Mouse (Mus musculus) hindbrain, embryonic 16.5 days (tissue): ENCODE measurements around the gene Lars2. TPM values are rescaled to one million over a fixed set of nuclear protein-coding genes. Genes with fewer than 3 reads are reported as not detected.
"Not testable (repeated sequence)": the region's sequence is repeated elsewhere in the genome, so short reads cannot be mapped to it uniquely, and the experiment has no call there.

ENCODE experiments used
- ATAC-seq: fragments of 200-750 bp; cut with Nextera tagmentation; 2 replicates; pipeline ENCODE4 v1.8.0; 2017; ENCODE audit warnings: moderate TSS enrichment, moderate library complexity
- H3K27ac ChIP-seq: fragments of 300-500 bp; sonication (generic); 2 replicates; pipeline ENCODE4 v1.5.1; 2014; ENCODE audit warnings: low read depth, mild to moderate bottlenecking, control low read depth, low read length, moderate library complexity
- H3K27me3 ChIP-seq: fragments of 300-500 bp; sonication (generic); replicated peaks from 2 replicates; pipeline ENCODE4 v1.6.1; 2014; ENCODE audit warnings: low read length; ENCODE audit not compliant: control insufficient read depth, insufficient read depth
- H3K36me3 ChIP-seq: fragments of 300-500 bp; sonication (generic); 2 replicates; pipeline ENCODE4 v1.6.1; 2014; ENCODE audit warnings: mild to moderate bottlenecking, low read length, moderate library complexity, mixed read lengths; ENCODE audit not compliant: control insufficient read depth, insufficient read depth
- H3K4me1 ChIP-seq: fragments of 300-500 bp; sonication (generic); 2 replicates; pipeline ENCODE4 v1.6.1; 2014; ENCODE audit warnings: low read depth, low read length; ENCODE audit not compliant: control insufficient read depth, insufficient read depth
- H3K4me2 ChIP-seq: fragments of 300-500 bp; sonication (generic); 2 replicates; pipeline ENCODE4 v1.6.1; 2014; ENCODE audit warnings: mild to moderate bottlenecking, low read length, control low read depth, moderate library complexity
- H3K4me3 ChIP-seq: fragments of 300-500 bp; sonication (generic); 2 replicates; pipeline ENCODE4 v1.5.1; 2014; ENCODE audit warnings: mild to moderate bottlenecking, low read length, control low read depth, moderate library complexity
- H3K9ac ChIP-seq: fragments of 300-500 bp; sonication (generic); 2 replicates; pipeline ENCODE4 v1.6.1; 2014; ENCODE audit warnings: low read depth, mild to moderate bottlenecking, control low read depth, low read length, moderate library complexity
- H3K9me3 ChIP-seq: fragments of 300-500 bp; sonication (generic); 2 replicates; pipeline ENCODE4 v1.6.1; 2014; ENCODE audit warnings: mild to moderate bottlenecking, low read length, moderate library complexity; ENCODE audit not compliant: control insufficient read depth
- WGBS: fragments of 180-500 bp; shearing (Covaris S2); extraction: QIAGEN DNeasy Blood & Tissue Kit; methylation state at CpG from one replicate; pipeline ENCODE4 v1.1.7; 2014; 5-methylcytosine and 5-hydroxymethylcytosine counted together
- polyA plus RNA-seq: library from polyadenylated mRNA; unstranded; fragments of >200 nt; fragmentation: Nextera tagmentation; extraction: Ambion mirVana; gene quantifications from 2 replicates; pipeline ENCODE4 v1.2.1, GENCODE M21; 2015

Lars2 gene
- polyA plus RNA-seq, result 557 and 610 TPM in 2 replicates

DNA sequence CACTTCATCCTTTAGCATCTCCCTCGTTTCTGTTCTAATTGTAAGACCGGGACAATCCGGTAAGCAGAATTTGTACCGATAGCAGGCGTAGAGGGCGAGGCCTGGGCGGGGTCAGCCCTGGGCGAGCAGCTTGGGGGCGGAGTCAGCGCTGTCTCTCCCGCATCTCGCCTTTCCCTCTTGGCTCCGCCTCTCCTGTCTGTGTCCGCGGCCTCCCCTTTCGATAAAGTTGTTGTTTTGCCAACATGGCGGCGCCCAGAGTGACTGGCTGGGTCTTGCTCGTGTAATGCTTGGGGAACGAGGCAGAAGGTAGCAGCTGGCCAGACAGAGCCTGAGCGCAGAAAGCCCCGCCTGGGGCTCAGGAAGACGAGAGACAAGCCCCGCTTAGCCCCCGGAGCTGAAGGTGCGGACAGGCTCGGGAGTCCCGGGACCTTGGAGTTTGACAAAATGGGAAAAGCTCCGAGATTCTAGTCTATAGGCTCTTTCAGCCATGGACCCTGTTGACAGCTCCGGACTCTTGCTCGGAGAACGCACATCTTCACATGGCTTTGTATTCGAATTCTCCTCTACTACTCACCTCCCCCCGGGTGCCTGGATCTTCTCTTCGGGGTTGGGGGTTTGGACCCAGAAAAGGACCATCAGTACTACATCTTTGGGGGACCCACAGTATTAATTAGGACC lies at the start of gene Lars2:
Gene Lars2, plus strand, starts transcription at position 220 of the 678 bp plus-strand sequence.
- ATAC-seq, result peak; percentile 99
- Histone ChIP-seq H3K4me1 (peaks cover 11% of the 10 kb centered on the region), H3K9ac (peak within 1 kb of the TSS; percentile 84), H3K4me2 (peak within 1 kb of the TSS; percentile 88), H3K36me3 (no peaks in the 10 kb centered on the region; the same call in 1 of the 2 replicates), H3K9me3 (no peaks in the 10 kb centered on the region), H3K27me3 (no peaks in the 10 kb centered on the region), H3K27ac (peak within 1 kb of the TSS; percentile 90), H3K4me3 (peak within 1 kb of the TSS; percentile 76)
- 0% methylated on average over 35 of the region's 35 CpGs for WGBS

DNA sequence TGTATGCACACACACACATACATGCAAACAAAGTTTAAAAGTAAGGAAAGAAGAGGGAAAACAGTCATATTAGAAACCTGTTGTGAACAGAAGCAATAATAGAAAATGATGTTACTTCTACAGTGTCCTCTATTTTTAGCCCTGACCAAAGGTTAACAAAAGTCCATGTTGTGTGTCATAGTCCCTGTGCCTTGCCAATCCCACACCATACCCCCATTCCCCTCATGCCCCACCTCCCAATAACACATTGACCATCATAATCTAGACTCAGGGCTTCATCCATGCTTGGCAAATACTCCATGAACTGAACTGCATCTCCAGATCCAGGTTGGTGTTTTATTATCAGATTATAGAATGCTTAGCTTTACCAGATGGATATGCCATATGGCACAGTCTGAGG lies 40.6 kb upstream of the Lars2 start:
- ATAC-seq, result no peak
- Histone ChIP-seq H3K4me3 (no peak overlapping the region), H3K36me3 (no peaks in the 10 kb centered on the region), H3K27me3 (no peaks in the 10 kb centered on the region), H3K4me1 (no peaks in the 10 kb centered on the region), H3K9me3 (no peaks in the 10 kb centered on the region), H3K4me2 (no peak overlapping the region), H3K9ac (no peak overlapping the region), H3K27ac (no peak overlapping the region)

DNA sequence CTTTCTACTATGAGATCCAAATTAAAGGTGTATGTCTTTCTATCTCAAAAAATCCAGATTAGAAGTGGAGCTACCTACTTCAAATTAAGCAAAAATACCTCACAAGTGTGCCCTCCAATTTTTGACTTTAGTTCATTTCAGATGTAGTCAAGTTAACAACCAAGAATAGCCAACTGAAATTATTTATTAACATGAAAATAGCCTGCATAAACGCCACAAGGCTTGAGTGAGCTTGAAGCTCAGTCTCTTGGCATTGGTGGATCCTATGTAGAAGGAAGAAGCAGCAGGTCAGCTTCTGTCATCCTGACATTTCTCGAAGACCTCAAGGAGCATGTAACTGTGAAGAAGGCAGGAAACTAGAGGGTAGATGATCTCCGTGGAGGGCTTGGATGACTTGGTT lies 38.4 kb upstream of the Lars2 start:
- H3K4me2 ChIP-seq, result no peak overlapping the region
- H3K9me3 ChIP-seq, result no peaks in the 10 kb centered on the region
- H3K27me3 ChIP-seq, result no peaks in the 10 kb centered on the region
- H3K4me3 ChIP-seq, result no peak overlapping the region
- no peaks in the 10 kb centered on the region for H3K4me1 ChIP-seq
- no peak for ATAC-seq
- no peak overlapping the region for H3K27ac ChIP-seq
- 88% methylated on average over 3 of the region's 3 CpGs for WGBS
- H3K9ac ChIP-seq, result no peak overlapping the region
- H3K36me3 ChIP-seq, result no peaks in the 10 kb centered on the region

DNA sequence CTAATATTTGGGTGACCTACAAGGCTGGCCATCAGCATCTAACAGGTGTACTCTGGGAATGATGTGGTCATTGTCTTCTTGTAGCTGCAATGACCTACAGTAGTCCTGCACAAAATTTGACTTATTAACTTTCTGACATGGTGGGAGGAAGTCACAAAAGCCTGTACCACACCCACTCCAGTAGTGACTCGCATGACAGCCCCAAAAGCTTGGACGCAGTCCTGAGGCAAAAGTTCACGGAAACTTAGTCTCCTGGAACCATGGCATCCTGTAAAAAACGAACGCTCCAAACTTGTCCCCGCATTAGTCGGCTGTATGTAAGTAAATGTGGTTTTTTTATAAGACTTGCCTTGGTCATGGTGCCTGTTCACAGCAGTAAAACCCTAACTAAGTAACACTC lies 36.9 kb upstream of the Lars2 start:
- Histone ChIP-seq H3K36me3 (no peaks in the 10 kb centered on the region), H3K27ac (no peak overlapping the region), H3K4me2 (no peak overlapping the region), H3K4me3 (no peak overlapping the region), H3K4me1 (no peaks in the 10 kb centered on the region), H3K9me3 (no peaks in the 10 kb centered on the region), H3K9ac (no peak overlapping the region), H3K27me3 (no peaks in the 10 kb centered on the region)
- no peak for ATAC-seq
- WGBS, result 95% methylated on average over 7 of the region's 7 CpGs

DNA sequence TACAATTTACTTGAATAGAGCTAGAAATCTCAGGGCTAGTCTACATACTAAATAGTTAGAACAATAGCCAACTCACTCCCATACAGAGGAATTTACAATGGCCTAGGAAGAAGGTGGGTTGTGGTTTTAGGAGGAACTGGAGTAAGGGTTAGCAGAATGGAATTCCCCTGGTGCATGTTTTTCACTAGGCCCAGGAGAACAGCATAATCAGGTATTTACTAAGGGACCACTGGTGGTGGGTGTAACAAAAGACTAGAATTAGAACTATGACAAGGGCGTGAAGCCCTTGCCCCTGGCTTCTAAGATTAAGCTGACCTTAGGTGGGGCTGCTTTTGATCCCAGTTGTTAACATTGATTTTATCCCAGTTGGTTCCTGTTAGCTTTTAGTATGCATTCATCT lies 36.5 kb upstream of the Lars2 start:
- not testable (repeated sequence) for H3K9me3 ChIP-seq, H3K9ac ChIP-seq, H3K36me3 ChIP-seq, H3K4me2 ChIP-seq, H3K27me3 ChIP-seq, ATAC-seq, H3K4me1 ChIP-seq, H3K4me3 ChIP-seq, H3K27ac ChIP-seq
- 75% methylated on average over 1 of the region's 1 CpGs for WGBS

DNA sequence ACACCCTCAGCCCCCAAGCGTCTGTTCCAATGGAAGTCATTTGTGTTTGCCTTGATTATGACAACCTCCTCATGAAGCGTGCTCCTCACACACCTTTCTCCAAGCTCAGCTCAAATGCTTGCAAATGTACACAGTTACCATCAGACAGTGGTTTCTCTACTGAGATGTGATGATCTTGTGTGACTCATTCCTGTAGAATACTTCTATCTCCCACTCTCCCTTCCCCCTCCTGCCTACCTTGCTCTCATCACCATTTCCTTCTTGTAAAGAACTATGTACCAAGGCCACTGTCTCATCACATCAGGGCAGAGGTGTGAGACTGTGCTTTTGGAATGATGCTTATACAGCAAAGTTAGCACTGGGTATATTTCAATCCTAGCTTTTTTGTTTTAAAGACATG lies 33.2 kb upstream of the Lars2 start:
- WGBS, result 93% methylated on average over 2 of the region's 2 CpGs
- Histone ChIP-seq H3K4me1 (no peaks in the 10 kb centered on the region; the same call in 1 of the 2 replicates), H3K27ac (no peak overlapping the region), H3K9ac (no peak overlapping the region), H3K36me3 (no peaks in the 10 kb centered on the region), H3K4me3 (no peak overlapping the region), H3K9me3 (no peaks in the 10 kb centered on the region), H3K27me3 (no peaks in the 10 kb centered on the region), H3K4me2 (no peak overlapping the region)
- ATAC-seq, result no peak

DNA sequence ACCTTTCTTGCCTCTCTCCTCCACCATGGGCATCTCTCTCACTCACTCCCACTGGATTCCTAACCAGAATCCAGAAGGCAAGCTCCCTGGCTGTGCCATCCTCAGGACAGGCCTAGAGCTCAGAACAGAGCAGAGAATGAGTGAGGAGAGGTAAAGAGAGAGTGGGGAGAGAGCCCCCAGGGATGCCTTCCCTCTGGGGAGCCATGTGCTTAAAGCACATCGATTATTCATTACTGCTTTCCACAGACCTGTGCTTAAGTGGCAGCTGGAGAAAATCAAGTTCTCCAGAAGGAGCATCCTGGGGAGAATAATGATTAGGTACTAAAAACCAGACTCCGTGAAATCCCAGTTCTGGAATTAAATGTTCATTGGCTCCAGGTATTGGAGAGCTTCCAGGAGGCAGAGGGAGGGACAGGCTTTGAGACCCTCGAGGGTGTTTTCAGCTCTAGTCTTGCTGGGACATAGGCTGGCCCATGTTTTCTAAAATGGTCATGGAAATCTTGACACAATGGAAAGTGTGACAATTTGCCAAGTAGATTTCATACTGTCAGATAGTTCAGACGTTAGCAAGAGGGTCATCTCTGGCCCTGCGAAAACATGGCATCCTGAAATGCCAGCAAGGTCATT lies 31.6 kb upstream of the Lars2 start:
- no peak overlapping the region for H3K27ac ChIP-seq
- no peak overlapping the region for H3K4me2 ChIP-seq
- no peaks in the 10 kb centered on the region for H3K9me3 ChIP-seq
- no peak overlapping the region for H3K9ac ChIP-seq
- H3K36me3 ChIP-seq, result no peaks in the 10 kb centered on the region
- no peak overlapping the region for H3K4me3 ChIP-seq
- H3K27me3 ChIP-seq, result no peaks in the 10 kb centered on the region
- 32% methylated on average over 5 of the region's 5 CpGs for WGBS
- no peaks in the 10 kb centered on the region; the same call in 1 of the 2 replicates for H3K4me1 ChIP-seq
- peak; percentile 42; the same call in 1 of the 2 replicates for ATAC-seq

DNA sequence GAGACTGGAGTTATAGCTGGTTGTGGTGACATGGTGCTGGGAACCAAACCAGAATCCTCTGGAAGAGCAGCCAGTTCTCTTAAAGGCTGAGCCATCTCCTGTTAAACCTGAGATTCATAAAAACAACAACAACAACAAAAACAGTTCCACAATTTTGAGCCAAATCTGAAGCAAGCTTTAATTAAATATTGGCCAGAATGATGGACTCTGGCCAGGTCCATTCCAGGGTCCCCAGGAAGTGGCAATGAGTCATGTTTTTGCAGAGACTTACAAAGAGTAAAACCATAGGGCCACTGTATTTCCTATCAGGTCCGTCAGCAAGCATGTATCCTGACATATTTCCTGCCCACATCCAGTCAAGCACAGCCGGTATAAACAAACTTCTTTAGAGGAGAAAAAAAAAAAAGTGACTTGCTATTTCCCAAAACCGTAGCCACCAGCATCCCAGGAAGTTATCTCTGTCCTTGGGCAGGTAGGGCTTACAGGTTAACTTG lies 27.0 kb upstream of the Lars2 start:
- no peak overlapping the region for H3K9ac ChIP-seq
- no peaks in the 10 kb centered on the region for H3K27me3 ChIP-seq
- no peaks in the 10 kb centered on the region; the same call in 1 of the 2 replicates for H3K4me1 ChIP-seq
- no peak overlapping the region for H3K4me2 ChIP-seq
- no peaks in the 10 kb centered on the region for H3K9me3 ChIP-seq
- H3K36me3 ChIP-seq, result no peaks in the 10 kb centered on the region
- H3K4me3 ChIP-seq, result no peak overlapping the region
- no peak overlapping the region for H3K27ac ChIP-seq
- no peak for ATAC-seq
- whole genome bisulfite sequencing, result 68% methylated on average over 3 of the region's 3 CpGs

DNA sequence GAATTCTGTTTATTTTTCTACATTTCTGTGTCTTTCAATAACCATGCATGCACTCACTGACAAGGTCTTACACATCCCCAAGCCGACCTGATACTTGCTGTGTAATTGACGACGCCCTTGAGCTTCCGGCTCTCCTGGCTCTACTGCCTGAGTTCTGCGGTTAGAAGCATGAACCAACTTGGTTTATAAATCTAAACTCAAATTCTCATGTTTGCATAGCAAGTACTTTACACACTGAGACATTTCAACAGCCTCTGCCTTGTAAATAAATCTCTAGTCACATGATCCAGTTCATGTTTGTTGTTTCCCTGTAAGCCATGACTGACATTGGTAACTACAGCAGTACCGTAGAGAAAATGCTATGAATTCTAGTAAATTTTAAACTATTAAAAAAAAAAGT lies 25.5 kb upstream of the Lars2 start:
- no peak overlapping the region for H3K27ac ChIP-seq
- no peaks in the 10 kb centered on the region for H3K27me3 ChIP-seq
- H3K4me1 ChIP-seq, result no peaks in the 10 kb centered on the region; the same call in 1 of the 2 replicates
- ATAC-seq, result no peak
- H3K4me3 ChIP-seq, result no peak overlapping the region
- no peak overlapping the region for H3K9ac ChIP-seq
- no peaks in the 10 kb centered on the region for H3K36me3 ChIP-seq
- WGBS, result 90% methylated on average over 6 of the region's 6 CpGs
- no peaks in the 10 kb centered on the region for H3K9me3 ChIP-seq
- H3K4me2 ChIP-seq, result no peak overlapping the region
